Mouse (Mus musculus) cerebellum, adult 2 months (tissue): Measurements from ENCODE around the gene Defb42.

Source experiments
- CTCF ChIP-seq: fragments of 200-500 bp; IDR thresholded peaks from 2 replicates; pipeline ENCODE4 v1.5.1; 2011; ENCODE audit warnings: low read depth, mild to moderate bottlenecking, control low read depth, low read length, moderate library complexity, borderline replicate concordance; ENCODE audit not compliant: insufficient read depth
- POLR2A ChIP-seq: fragments of 200-500 bp; IDR thresholded peaks from 2 replicates; pipeline ENCODE4 v1.6.1; 2011; ENCODE audit warnings: low read length, control low read depth, borderline replicate concordance; ENCODE audit not compliant: insufficient read depth

DNA sequence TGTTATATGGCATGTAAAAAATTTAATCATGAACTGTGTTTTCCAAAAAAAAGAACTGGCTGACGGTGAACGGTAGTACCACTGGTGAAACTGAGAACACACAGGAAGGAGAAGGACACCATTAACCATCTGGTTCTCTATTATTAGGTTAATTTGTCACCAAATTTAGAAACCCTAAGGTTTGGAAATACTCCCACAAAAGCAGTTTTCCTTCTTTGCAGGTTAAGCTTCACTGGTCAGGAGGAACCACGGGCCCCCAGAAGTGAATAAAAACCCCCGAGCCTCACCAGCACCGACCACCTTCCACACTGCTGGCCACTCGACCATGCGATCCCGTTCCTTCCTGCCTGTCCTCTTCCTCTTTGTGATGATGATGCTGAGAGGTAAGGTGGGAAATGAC lies 49.0 kb upstream of the Defb42 start, which contains the start of gene Defb47:
- no peak for TF ChIP-seq CTCF
- TF ChIP-seq POLR2A = no peak
